Mouse (Mus musculus): Measurements from ENCODE around the gene Hspb7. TPM values are rescaled to one million over a fixed set of nuclear protein-coding genes. Genes with fewer than 3 reads are reported as not detected.
A peak's percentile ranks its signal among the peaks of the same experiment; 100 is the strongest.

Gene Hspb7
- polyA plus RNA-seq (2015; fragmentation: Nextera tagmentation; extraction: Ambion mirVana), result 5.6 and 5.8 TPM in 2 replicates

DNA sequence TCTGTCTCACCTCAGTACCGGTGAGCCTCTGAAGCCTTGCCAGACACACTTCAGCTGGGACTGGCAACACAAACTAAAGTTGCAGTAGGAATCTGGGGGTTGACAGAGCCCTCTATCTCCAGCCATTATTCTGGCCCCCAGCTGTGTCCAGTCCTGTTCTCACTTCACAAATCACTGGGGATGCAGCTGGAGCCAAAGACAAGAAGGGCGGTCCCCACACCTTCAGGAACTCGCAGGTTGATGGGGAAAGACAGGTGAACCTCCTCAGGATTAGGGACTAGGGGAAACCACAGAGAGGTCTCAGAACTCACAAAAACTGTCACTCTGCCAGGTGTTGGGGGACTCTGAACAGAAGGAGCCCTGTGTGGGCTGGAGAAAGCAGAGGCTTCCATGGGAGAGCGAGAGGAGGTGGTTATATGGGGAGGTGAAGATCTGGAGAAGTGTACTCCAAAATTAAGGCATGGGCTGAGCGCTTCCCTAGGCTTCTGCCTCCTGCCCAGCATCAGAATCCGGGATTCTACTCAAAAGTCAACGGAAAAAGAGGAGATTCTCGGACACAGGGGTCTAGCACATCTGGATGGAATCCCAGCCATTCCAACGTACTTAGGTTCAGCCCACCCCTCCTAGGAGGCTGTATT lies at the start of gene Hspb7:
Gene Hspb7 (plus strand): TSS at position 588 of the 638 bp plus-strand sequence.
- WGBS, result 53% methylated on average over 9 of the region's 9 CpGs
- H3K36me3 ChIP-seq (ENCODE audit: control insufficient read depth, insufficient read depth, low read length), result no peaks in the 10 kb centered on the region
- peak within 1 kb of the TSS; percentile 57 for H3K9ac ChIP-seq (ENCODE audit: low read length)
- peak within 1 kb of the TSS; percentile 24 for H3K4me3 ChIP-seq (replicated peaks; ENCODE audit: low read length)
- peaks cover 23% of the 10 kb centered on the region for H3K4me1 ChIP-seq (ENCODE audit: control insufficient read depth, insufficient read depth, low read length)
- H3K4me2 ChIP-seq (ENCODE audit: low read depth, low read length), result peak within 1 kb of the TSS; percentile 34
- no peaks in the 10 kb centered on the region for H3K9me3 ChIP-seq (replicated peaks; ENCODE audit: control insufficient read depth, low read length)
- no peaks in the 10 kb centered on the region for H3K27me3 ChIP-seq (ENCODE audit: control insufficient read depth, insufficient read depth, low read length)
- ATAC-seq (ENCODE audit: insufficient read depth, low FRiP score), result no peak
- H3K27ac ChIP-seq (ENCODE audit: low read length), result peak within 1 kb of the TSS; percentile 73

DNA sequence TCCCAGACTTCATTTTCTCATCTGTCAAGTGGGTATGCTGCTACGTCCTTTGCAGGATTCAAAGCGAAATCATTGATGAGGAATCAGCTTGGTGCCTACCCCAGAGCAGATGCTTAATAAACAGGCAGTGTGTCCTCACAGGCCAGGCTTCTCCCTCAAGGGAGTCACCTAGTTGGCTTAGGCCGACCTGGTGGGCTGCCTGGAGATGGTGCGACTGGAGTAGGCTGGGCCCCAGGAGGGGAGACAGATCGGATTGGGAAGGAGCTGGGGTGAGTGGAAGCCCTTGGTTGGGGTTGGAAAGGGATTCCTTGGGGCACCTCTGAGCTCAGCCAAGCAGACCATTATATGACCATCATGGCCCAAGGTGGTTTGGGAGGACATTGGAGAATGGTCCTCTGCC lies 48.2 kb upstream of the Hspb7 start:
- no peaks in the 10 kb centered on the region for H3K9me3 ChIP-seq (replicated peaks; ENCODE audit: control insufficient read depth, low read length)
- H3K9ac ChIP-seq (ENCODE audit: low read length), result no peak overlapping the region
- no peak for ATAC-seq (ENCODE audit: insufficient read depth, low FRiP score)
- peaks cover 3% of the 10 kb centered on the region; the same call in 1 of the 2 replicates for H3K4me1 ChIP-seq (ENCODE audit: control insufficient read depth, insufficient read depth, low read length)
- H3K27me3 ChIP-seq (ENCODE audit: control insufficient read depth, insufficient read depth, low read length), result no peaks in the 10 kb centered on the region
- no peaks in the 10 kb centered on the region for H3K36me3 ChIP-seq (ENCODE audit: control insufficient read depth, insufficient read depth, low read length)
- no peak overlapping the region for H3K4me3 ChIP-seq (replicated peaks; ENCODE audit: low read length)
- no peak overlapping the region for H3K4me2 ChIP-seq (ENCODE audit: low read depth, low read length)
- WGBS, result 90% methylated on average over 5 of the region's 5 CpGs
- no peak overlapping the region for H3K27ac ChIP-seq (ENCODE audit: low read length)

DNA sequence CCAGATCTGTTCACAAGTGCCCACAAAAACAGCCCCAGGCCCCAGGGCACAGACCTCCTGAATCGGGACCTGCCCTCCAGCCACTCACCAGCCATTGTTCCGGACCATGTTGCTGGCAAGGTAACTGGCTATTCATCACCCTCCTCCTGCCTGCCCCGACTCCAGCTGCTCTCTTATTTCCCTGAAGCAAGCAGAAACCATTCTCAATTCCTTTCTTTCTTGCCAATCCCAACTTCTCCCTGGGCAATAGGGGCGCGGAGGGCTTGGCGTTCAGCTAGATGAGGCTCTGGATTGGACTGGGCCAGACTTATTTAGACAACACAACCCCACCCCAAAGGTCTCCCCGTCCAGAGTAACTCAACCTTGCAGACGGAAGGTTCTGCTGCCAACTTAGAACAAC lies 40.9 kb upstream of the Hspb7 start:
- H3K27ac ChIP-seq (ENCODE audit: low read length), result no peak overlapping the region
- no peak overlapping the region for H3K4me2 ChIP-seq (ENCODE audit: low read depth, low read length)
- WGBS, result 67% methylated on average over 8 of the region's 8 CpGs
- peaks cover 24% of the 10 kb centered on the region for H3K27me3 ChIP-seq (ENCODE audit: control insufficient read depth, insufficient read depth, low read length)
- H3K36me3 ChIP-seq (ENCODE audit: control insufficient read depth, insufficient read depth, low read length), result no peaks in the 10 kb centered on the region
- no peaks in the 10 kb centered on the region for H3K9me3 ChIP-seq (replicated peaks; ENCODE audit: control insufficient read depth, low read length)
- no peak overlapping the region for H3K4me3 ChIP-seq (replicated peaks; ENCODE audit: low read length)
- H3K9ac ChIP-seq (ENCODE audit: low read length), result no peak overlapping the region
- H3K4me1 ChIP-seq (ENCODE audit: control insufficient read depth, insufficient read depth, low read length), result peaks cover 9% of the 10 kb centered on the region
- ATAC-seq (ENCODE audit: insufficient read depth, low FRiP score), result no peak

DNA sequence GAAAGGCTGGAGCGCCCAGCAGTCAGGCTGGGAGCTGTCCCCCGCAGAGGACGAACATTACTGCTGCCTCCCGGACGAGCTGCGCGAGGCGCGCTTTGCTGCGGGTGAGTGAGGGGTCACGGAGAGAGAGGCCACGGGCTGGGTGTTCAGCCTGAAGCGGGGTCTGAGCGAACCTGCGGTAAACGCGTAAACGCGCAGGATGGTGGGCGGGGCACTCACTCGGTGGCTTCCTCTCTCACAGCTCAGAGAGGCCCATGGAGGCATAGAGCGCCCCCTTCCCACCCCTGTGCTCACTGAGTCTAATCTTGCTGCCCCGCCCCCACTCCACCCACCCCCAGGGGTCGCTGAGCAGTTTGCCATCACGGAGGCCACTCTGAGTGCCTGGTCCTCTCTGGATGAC lies 38.2 kb upstream of the Hspb7 start:
- Histone ChIP-seq H3K4me3 (replicated peaks; ENCODE audit: low read length) (peak overlapping the region; percentile 42), H3K4me2 (ENCODE audit: low read depth, low read length) (peak overlapping the region; percentile 66), H3K9me3 (replicated peaks; ENCODE audit: control insufficient read depth, low read length) (no peaks in the 10 kb centered on the region), H3K27me3 (ENCODE audit: control insufficient read depth, insufficient read depth, low read length) (peaks cover 24% of the 10 kb centered on the region), H3K27ac (ENCODE audit: low read length) (no peak overlapping the region), H3K36me3 (ENCODE audit: control insufficient read depth, insufficient read depth, low read length) (no peaks in the 10 kb centered on the region), H3K4me1 (ENCODE audit: control insufficient read depth, insufficient read depth, low read length) (peaks cover 9% of the 10 kb centered on the region), H3K9ac (ENCODE audit: low read length) (peak overlapping the region; percentile 58)
- peak; percentile 9; the same call in 1 of the 2 replicates for ATAC-seq (ENCODE audit: insufficient read depth, low FRiP score)
- WGBS, result under 1% methylated on average over 25 of the region's 25 CpGs

DNA sequence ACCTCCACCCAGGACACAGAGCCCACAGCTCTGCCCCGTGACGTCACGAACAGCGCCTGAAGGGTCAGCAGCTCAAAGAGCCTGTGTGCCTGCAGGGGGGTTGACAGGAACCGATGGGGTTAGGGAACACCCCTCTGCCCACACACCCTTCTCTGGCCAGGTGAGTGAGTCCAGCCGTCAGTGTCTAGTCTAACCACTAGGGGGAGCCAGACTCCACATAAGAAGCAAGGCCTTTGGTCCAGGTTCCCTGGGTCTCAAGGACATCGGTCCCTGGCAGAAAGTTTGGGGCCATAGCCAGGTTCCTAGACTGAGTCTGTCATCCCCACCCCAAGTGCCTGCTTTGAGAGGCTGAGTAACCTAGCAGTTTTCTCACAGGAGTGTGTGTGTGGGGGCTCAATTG lies 35.3 kb upstream of the Hspb7 start:
- H3K27me3 ChIP-seq (ENCODE audit: control insufficient read depth, insufficient read depth, low read length), result peaks cover 24% of the 10 kb centered on the region
- H3K4me3 ChIP-seq (replicated peaks; ENCODE audit: low read length), result no peak overlapping the region
- ATAC-seq (ENCODE audit: insufficient read depth, low FRiP score), result no peak
- no peak overlapping the region for H3K9ac ChIP-seq (ENCODE audit: low read length)
- WGBS, result 1% methylated on average over 7 of the region's 7 CpGs
- H3K36me3 ChIP-seq (ENCODE audit: control insufficient read depth, insufficient read depth, low read length), result no peaks in the 10 kb centered on the region
- no peaks in the 10 kb centered on the region for H3K9me3 ChIP-seq (replicated peaks; ENCODE audit: control insufficient read depth, low read length)
- H3K4me2 ChIP-seq (ENCODE audit: low read depth, low read length), result no peak overlapping the region
- no peak overlapping the region for H3K27ac ChIP-seq (ENCODE audit: low read length)
- peaks cover 9% of the 10 kb centered on the region for H3K4me1 ChIP-seq (ENCODE audit: control insufficient read depth, insufficient read depth, low read length)

DNA sequence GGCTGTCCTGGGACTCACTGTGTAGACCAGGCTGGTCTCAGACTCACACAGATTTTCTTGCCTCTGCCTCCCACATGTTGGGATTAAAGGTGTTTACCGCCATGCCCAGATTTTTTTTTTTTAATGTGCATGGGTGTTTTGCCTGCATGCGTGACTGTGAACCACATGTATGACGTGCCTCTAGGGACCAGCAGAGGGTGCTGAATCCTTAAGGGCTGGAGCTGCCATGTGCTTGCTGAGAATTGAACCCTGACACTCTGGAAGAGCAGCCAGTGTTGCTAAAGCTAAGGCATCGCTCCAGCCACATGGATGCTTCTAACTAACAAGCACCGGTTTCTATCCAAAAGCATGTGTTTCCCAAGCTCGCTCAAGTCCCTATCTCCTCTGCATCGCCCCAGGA lies 34.4 kb upstream of the Hspb7 start:
- peaks cover 24% of the 10 kb centered on the region for H3K27me3 ChIP-seq (ENCODE audit: control insufficient read depth, insufficient read depth, low read length)
- no peaks in the 10 kb centered on the region for H3K9me3 ChIP-seq (replicated peaks; ENCODE audit: control insufficient read depth, low read length)
- peaks cover 9% of the 10 kb centered on the region for H3K4me1 ChIP-seq (ENCODE audit: control insufficient read depth, insufficient read depth, low read length)
- no peak overlapping the region for H3K9ac ChIP-seq (ENCODE audit: low read length)
- no peak overlapping the region for H3K4me2 ChIP-seq (ENCODE audit: low read depth, low read length)
- no peak overlapping the region for H3K27ac ChIP-seq (ENCODE audit: low read length)
- H3K4me3 ChIP-seq (replicated peaks; ENCODE audit: low read length), result no peak overlapping the region
- no peaks in the 10 kb centered on the region for H3K36me3 ChIP-seq (ENCODE audit: control insufficient read depth, insufficient read depth, low read length)
- 74% methylated on average over 7 of the region's 7 CpGs for WGBS
- no peak for ATAC-seq (ENCODE audit: insufficient read depth, low FRiP score)

DNA sequence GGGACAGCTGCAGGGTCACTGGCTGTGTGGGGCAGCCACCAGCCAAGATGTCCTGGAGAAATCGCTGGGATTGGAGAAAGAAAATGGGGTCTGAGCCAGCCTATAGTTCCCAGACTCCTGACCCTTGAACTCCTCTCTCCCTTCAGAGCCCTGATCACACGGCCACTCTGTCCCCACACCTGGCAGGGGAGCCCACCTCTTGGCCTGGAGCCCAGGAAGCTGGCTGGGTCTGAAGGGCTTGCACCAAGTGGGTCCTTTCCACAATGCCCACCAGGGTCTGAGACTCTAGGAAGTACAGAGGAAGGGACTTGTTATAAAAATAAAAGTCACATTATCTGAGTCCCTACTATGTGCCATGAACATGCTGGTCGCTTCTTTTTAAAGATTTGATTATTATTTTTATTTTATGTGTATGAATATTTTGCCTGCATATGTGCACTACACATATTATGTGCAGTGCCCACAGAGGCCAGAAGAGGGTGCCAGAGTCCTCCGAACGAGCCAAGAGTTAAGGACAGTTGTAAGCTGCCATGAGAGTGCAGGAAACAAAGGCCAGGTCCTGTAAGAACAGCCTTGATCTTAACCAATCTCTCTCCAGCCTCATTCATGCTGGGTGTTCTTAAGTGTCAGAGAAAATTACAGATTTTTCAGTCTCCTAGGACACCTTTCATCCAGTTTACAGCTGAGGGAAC lies 33.3 kb upstream of the Hspb7 start:
- Histone ChIP-seq H3K9ac (ENCODE audit: low read length) (no peak overlapping the region), H3K27ac (ENCODE audit: low read length) (no peak overlapping the region), H3K4me2 (ENCODE audit: low read depth, low read length) (no peak overlapping the region), H3K36me3 (ENCODE audit: control insufficient read depth, insufficient read depth, low read length) (no peaks in the 10 kb centered on the region), H3K4me3 (replicated peaks; ENCODE audit: low read length) (no peak overlapping the region), H3K27me3 (ENCODE audit: control insufficient read depth, insufficient read depth, low read length) (peaks cover 19% of the 10 kb centered on the region), H3K9me3 (replicated peaks; ENCODE audit: control insufficient read depth, low read length) (no peaks in the 10 kb centered on the region), H3K4me1 (ENCODE audit: control insufficient read depth, insufficient read depth, low read length) (peaks cover 7% of the 10 kb centered on the region)
- WGBS, result 24% methylated on average over 5 of the region's 5 CpGs
- no peak for ATAC-seq (ENCODE audit: insufficient read depth, low FRiP score)

DNA sequence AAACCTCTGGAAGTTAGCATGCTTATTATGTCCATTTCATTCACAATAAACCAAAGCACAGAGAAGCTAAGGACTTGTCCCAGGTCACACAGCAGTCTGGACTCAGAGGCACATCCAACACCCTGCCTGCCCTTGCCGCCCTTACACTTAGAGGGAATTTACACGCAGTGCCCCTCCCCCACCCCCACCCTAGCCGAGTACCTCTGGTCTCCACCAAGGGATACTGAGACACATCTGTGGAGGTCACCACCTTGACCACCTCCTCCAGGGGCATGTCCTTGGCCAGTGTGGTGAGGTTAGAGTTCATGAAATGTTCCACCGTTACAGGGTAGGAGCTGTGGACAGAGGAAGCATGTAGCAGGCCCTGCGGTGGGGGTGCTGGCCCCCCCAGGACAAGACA lies 32.6 kb upstream of the Hspb7 start:
- ATAC-seq (ENCODE audit: insufficient read depth, low FRiP score), result no peak
- H3K27me3 ChIP-seq (ENCODE audit: control insufficient read depth, insufficient read depth, low read length), result peaks cover 14% of the 10 kb centered on the region
- no peak overlapping the region for H3K9ac ChIP-seq (ENCODE audit: low read length)
- H3K9me3 ChIP-seq (replicated peaks; ENCODE audit: control insufficient read depth, low read length), result no peaks in the 10 kb centered on the region
- no peaks in the 10 kb centered on the region for H3K4me1 ChIP-seq (ENCODE audit: control insufficient read depth, insufficient read depth, low read length)
- 61% methylated on average over 5 of the region's 5 CpGs for WGBS
- no peak overlapping the region for H3K4me3 ChIP-seq (replicated peaks; ENCODE audit: low read length)
- no peak overlapping the region for H3K27ac ChIP-seq (ENCODE audit: low read length)
- H3K4me2 ChIP-seq (ENCODE audit: low read depth, low read length), result no peak overlapping the region
- H3K36me3 ChIP-seq (ENCODE audit: control insufficient read depth, insufficient read depth, low read length), result no peaks in the 10 kb centered on the region

DNA sequence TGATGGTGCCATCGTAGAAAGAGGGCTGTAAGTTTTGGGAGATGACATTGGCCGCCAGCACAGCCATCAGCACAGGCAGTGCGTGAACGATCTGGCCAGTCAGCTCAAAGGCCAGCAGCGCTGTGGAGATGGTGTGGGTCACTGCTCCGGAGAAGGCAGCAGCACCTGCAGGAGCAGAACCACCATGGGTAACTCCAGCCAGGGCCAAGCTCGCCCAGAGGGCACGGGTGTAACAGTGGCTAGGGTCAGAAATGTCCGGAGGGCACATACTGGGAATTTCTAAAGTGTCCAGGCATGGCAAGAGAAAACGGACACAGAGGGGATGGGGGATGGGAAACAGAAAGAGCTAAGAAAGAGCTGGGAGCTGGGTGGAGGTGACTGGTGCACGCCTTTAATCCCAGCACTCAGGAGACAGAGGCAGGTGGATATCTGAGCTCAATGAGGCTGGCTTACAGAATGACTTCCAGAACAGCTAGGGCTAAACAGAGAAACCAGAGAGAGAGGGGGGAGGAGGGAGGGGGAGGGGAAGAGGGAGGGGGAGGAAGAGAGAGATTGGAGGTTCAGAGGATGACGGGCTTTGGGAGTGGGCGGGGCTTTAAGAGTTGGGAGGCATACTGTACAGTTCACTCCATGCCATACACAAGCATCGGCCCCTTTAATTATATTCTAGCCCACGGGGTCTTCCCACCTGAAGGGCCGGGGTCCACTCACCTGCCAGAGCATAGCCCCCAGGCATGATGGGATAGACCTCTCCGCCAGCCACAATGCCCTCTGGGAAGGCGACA lies 31.0 kb upstream of the Hspb7 start:
- Histone ChIP-seq H3K9ac (ENCODE audit: low read length) (no peak overlapping the region), H3K9me3 (replicated peaks; ENCODE audit: control insufficient read depth, low read length) (no peaks in the 10 kb centered on the region), H3K27ac (ENCODE audit: low read length) (no peak overlapping the region), H3K4me3 (replicated peaks; ENCODE audit: low read length) (no peak overlapping the region), H3K27me3 (ENCODE audit: control insufficient read depth, insufficient read depth, low read length) (no peaks in the 10 kb centered on the region), H3K4me1 (ENCODE audit: control insufficient read depth, insufficient read depth, low read length) (0 out of 2 replicates have a peak, but pooled peaks cover under 1% of the 10 kb centered on the region), H3K4me2 (ENCODE audit: low read depth, low read length) (no peak overlapping the region), H3K36me3 (ENCODE audit: control insufficient read depth, insufficient read depth, low read length) (no peaks in the 10 kb centered on the region)
- WGBS, result 69% methylated on average over 18 of the region's 18 CpGs
- ATAC-seq (ENCODE audit: insufficient read depth, low FRiP score), result no peak
